Mouse (Mus musculus) adipocyte (in vitro differentiated cells): Measurements from ENCODE around the gene Coasy.

Experiments
- DNase-seq: peaks from one replicate; pipeline ENCODE4 v3.0.0-alpha.2; 2016; ENCODE audit warnings: low spot score

The Coasy gene

DNA sequence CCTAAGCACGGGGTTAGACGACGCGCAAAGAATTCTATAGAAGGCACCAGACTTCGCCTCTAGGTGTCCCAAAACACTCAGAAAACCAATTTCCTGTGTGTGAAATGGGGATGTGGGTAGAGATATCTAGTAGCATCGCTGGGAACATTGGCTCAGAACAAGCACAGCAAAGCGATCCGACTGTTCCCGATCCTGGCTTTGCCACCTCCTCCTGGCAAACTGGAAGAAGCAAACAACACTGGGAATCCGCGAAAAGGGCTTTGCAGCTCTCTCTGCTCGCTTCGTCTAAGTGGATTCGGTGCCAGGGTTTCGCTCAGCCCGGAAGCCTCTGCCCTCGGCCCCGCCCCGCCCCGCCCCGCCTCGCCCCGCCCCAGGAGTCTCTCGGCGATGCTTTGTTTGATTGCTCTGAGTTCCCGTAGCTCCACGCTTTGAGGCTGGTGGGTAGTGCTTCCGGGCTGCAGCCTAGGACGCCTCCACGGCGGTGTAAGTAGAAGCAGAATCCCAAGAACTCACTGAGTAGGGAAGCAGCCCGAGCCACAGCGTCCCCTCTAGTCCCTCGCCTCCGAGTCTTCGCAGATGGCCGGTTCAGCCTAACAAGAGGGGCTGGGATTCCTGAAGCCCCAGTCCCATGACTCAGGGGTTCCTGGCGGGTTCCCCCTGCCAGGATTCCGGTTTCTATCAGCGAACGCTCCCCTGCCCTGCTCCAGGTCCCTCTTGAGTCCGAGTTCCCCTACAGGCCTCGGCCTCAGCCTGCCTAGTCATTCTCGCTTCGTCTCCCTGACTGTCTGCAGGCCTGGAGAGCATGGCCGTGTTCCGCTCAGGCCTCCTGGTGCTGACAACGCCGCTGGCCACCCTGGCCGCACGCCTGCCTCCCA, at the start of gene Coasy:
Gene Coasy (plus strand): TSS at position 358 of the 875 bp plus-strand sequence.
- DNase-seq: peak; percentile 97

DNA sequence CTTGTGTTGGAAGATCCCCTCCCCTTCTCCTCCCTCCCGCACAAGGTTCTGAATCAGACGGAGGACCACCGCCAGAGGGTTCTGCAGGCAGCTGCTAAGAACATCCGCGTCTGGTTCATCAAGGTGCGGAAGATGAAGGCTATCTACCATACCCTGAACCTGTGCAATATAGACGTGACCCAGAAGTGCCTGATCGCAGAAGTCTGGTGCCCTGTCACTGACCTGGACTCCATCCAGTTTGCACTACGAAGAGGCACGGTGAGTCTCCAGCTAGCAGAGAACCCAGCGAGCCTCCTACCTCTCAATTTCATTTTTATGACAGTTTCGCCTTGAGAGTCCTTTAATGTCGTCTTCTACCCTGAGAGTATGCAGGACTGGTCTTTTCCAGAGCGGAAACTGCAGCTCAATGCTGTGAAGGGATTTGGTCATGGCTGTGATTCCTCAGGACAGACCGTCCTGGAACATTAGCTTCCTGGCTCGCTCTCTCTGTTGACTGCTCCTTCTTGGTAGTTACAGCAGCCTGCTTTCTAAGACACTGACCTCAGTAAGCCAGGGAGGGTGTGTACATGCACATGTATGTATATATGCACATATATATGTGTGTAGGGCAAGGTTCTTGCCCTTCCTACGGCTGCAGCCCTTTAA, 48.4 kb upstream of the Coasy start:
- no peak for DNase-seq

DNA sequence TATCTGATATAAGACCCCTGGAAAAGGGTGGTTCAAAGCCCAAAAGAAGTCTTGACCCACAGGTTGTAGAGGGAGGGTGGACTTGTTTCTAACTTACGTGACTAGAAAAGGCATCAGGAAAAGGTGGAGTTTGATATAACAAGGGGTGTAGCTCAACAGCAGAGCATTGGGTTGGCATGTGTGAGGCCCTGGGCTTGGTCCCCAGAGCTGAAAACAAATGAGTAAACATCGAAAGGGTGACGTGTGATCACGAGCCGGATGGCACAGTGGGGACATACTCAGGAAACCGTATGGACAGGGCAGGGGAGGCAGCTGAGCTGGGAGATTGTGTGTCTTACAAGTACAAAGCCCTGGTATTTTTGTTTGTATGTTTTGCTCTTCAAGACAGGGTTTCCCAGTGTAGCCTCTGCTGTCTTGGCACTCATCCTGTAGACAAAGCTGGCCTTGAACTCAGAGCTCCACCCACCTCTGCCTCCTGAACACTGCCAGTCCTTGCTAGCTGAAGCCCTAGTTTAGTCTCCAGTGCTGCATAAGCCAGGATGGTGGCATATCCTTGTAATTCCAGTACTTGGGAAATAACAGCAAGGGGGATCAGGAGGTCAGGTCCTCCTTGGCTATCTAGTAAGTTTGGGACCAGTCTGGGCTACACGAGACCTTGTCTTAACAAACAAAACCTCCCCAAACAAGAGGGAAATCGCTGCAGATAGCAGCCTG, 47.6 kb upstream of the Coasy start:
- peak; percentile 44 for DNase-seq

DNA sequence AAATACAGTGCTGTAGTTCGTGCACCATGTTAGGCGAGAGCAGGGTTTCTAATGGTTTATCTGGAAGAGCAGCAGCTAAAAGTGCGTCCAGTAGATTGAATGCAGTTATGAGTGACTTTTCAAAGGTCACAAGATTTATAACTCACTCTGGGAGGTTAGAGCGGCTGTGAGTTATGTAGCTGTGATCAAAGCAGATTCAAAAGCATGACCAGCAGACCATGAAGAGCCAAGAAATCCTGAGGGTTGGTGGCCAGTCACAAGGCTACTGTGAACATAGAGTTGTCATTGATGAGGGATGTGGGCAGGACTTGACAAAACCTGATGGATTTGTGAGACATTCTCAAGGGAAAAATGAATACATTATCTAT, 47.1 kb upstream of the Coasy start:
- no peak for DNase-seq

DNA sequence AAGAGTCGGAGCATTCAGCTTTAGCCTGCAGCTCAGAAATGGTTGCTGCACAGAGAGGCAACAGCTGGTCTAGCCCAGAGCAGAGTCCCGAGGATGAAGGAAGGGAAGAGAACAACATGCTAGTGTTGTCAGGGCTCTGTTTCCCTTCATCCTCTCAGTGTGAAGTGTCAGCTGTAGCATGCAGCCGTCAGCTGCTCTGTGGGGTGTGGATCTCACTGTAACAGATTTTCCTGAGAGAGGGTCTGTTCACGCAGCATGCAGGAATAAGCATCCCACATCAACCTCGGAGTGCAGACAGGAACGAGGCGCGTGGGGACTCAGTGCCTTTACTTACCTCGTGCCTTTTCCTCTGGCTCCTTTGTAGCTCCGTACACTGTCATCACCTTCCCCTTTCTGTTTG, 44.6 kb upstream of the Coasy start:
- no peak for DNase-seq

DNA sequence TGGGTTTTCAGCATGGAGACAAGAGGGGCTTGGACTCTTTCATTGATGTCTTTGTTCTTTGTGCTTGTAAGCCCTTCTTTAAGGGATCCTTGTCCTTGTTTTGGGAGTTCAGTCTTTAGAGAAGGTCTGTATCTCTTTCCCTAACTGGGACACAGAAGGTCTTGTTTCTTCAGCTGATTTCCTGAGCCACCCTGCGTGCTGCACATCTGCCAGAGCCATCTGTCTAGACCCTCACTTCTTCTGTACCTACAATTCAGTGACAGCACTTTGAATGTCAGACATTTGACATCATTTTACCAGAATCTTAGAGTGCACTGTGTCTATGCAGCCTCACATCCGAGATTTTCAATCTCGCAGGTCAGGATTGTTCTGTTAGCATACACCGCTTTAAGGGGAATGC, 36.5 kb upstream of the Coasy start:
- DNase-seq: no peak

DNA sequence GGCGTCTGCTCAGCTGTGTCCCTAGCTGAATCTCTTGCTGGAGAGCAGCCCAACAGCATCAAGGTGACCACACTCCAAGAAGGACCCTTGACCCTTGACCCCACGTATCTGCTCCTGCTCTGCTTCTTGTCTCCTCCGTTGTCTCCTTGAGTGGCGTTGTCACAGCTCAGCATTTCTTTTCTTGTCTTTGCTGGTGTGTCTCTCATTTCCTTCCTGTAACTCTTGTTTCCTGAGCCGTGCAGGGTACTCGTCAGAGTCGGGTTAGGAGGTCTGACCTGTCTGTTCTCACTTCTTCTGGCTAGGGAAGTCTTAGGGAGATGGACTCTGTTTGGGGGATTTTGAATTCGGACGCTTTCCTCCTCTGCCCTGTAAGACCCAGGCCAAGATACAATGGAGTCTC, 35.9 kb upstream of the Coasy start:
- no peak for DNase-seq

DNA sequence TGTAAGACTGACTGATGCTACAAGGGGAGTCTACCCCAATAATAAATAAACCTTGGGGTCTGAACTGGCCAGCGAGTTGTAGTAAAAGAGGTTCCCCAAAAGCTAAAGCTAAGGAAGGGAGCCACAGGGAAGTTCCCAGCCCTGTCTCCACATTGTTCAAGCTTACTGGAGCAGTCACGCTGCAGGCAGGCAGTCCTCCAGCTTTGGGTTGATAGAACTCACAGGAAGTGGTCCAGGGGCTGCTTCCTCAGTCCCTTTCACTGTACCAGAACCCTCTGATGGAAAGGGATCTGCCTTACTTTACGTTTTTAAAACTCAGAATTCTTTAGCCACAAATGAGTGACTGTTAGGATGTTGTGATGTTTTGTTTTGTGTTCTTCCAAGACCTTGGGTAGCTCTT, 34.9 kb upstream of the Coasy start:
- DNase-seq: no peak

DNA sequence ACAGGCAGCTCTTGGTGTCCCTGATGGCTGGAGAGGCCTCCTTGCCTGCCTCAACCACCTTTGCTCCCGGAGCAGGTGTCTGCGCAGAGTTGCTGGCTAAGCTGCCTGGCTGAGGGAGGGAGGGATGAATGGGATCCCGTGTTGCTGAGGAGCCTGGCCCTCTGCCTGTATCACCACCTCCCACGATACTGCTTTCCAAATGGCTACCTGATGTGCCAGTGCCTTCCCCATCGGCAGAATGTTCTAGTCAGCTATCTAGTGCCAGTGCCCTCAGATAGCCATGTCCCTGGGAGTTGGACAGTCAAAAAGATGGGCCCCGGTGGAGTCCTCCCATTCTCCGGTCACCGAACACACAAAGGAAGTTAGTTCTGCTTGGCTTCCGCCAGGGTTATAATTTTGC, 32.0 kb upstream of the Coasy start:
- DNase-seq: no peak

DNA sequence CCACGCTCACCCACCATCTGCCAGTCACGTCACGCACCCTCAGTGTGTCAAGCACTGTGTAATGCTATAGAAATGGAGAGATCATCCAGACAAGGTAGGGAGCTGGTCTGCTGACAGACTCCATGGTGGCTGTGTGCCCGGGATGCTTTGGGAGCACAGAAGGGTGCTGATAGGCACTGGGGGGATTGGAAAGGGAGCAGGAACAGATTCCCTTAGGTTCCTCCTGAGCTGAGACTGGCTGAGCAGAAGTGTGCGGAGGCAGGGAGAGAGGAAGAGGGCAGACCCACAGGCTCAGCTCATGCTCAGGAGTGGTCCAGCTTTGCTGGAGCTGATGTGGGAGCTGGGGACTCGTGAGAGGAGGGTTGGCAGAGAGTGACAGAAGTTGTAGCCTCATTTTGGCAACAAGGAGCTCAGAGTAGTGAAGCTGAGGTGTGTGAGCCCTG, 31.3 kb upstream of the Coasy start:
- DNase-seq: no peak

DNA sequence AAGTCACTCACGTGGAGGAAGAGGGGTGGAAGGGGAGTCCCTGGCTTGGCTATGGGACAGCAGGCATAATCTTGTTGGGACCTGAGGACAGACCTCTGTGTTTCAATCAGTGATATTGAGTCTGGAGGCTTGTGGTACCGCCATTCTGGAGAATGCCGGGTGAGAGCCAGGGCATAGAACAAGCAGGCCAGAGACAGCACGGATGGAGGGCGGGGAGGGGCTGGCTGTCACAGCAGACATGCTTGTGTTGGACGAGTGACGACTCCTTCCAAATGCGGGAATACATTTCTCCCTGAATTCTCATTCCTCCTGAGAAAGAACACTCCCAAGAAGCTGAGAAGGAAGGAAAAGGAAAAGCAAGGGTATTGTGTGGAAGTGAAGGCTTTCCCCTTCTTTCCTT, 30.7 kb upstream of the Coasy start:
- DNase-seq: no peak

DNA sequence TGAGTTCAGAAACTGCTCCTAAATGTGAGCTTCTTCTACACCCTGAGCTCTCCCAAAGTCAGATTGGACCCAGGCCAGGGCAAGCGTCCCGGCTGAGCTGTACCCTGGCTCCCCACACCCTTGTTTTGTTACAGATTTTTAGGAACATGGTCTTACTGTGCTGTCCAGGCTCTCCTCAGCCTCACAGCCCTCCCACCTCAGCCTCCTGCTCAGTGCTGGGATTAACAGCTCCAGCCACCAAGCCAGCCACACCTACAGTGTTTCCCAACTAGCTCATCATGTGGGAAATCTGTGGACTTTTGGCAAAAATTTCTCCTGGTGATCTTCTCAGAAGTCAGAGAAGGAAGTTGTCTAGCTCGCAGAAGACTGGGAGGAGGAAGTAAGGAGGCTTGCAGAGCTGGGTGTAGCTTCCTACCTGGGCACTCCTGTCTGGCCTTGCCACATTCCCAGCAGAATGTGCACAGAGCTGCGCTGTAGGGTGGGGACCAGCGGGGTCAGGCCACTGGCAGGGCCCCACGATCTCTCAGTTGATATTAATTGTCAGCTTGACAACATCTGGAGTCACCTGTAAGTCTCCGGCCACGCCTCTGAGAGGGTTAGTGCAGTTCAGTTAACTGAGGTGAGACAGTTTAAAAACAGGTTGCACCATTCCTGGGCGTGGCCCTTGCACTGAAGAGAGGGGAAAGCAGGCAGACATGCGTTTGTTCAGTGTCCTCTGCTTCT, 29.5 kb upstream of the Coasy start:
- peak; percentile 26 for DNase-seq

DNA sequence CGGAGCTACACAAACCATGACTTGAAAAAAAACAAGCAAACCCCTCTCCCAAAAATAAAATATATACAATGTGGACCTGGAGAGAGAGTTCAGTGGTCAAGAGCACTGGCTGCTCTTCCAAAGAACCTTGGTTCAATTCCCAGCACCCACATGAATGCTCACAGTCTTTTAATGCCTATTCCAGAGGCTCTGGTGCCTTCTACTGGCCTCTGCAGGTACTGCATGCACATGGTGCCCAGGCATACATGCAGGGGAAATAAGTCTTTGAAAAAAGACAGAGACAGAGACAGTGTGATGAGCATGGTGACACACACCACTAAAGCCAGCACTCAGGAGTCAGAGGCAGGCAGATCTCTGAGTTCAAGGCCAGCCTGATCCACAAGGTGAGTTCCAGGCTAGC, 28.4 kb upstream of the Coasy start:
- DNase-seq: peak; percentile 18

DNA sequence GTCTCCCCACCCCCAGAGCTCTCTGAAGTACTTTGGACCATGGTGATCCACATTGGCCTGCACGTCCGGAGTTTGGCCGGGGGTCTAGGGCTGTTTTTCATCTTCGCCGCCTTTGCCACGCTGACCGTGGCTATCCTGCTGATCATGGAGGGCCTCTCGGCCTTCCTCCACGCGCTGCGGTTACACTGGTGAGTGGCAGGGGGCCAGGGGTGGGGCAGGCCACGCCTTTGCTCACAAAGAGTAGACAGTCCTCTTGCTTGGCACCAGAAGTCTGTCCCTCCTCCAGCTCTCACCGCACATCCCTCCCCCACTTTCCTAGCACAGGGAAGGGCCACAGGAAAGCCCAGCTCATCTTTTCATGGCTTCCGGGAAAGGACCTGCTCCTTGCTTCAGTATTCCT, 26.9 kb upstream of the Coasy start:
- no peak for DNase-seq

DNA sequence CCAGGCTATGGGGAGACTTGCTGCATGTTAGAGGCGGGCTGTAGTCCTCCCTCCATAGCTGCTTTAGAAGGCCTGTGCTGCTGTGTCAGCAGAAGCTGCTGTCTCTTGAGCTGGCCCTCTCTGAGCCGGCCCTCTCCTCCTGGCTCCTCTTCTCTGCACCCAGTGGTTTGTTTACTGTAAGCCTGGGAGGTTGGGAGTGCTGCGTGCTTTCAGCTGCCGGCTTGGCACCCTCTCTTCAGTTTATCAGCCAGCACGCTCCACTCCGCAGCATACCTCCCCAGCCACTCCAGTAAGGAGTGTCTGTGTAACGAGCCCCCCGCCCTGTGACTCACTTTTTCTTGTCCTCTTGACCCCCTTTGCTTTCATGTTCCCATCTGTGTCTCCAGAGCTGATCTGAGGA, 25.5 kb upstream of the Coasy start:
- peak; percentile 42 for DNase-seq

DNA sequence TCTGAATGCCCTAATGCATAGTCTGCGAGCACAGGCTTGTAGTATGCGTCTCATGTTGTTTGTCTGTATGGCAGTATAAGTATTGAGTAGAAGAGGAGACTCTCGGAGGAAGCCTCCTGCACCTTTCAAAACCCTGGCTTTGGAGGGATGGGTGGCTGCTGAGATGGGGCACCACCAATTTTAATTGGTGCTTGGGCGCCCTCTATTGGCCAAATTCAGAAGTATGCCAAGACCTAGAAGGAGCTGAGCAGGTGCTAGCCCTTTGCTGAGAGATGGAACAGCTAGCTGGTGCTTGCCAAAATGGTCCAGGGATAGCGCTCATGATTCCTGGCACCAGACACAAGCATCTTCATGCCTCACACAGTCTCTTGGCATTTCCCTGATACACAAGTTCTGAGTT, 24.5 kb upstream of the Coasy start:
- DNase-seq: peak; percentile 86

DNA sequence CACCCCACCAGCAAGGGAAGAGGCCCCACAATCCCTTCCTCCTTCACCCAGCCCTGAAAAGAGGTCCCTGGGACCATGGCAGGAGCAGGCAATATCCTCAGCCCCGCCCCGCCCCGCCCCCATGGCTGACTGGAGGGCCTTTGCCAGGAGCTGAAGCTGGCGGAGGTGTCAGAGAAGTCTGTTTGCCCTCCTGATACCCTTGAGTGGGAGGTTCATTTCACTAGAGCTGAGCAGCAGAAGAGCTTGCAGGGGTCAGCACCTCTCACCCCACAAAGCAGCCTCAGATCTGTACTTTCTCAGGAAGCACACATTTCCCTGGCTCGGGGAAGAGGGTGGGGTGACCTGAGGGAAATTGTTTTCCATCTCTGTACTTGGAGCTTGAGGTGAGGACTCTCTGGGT, 23.6 kb upstream of the Coasy start:
- DNase-seq: no peak

DNA sequence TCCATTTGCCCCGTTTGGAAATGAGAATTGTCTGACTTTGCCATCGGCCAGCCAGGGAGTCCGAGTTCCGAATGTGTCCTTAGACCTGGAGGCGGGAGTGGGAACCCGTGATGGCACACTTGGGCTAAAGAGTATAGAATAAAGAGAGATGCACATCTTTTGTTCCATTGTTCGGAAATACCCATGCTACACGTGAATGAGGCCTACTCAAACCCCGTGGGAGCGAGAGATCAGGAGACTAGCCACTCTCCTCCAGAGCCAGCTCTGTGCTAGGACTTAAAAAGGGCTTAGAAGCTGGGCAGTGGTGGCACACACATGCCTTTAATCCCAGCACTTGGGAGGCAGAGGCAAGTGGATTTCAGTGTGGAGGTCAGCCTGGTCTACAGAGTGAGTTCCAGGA, 22.9 kb upstream of the Coasy start:
- DNase-seq: no peak

DNA sequence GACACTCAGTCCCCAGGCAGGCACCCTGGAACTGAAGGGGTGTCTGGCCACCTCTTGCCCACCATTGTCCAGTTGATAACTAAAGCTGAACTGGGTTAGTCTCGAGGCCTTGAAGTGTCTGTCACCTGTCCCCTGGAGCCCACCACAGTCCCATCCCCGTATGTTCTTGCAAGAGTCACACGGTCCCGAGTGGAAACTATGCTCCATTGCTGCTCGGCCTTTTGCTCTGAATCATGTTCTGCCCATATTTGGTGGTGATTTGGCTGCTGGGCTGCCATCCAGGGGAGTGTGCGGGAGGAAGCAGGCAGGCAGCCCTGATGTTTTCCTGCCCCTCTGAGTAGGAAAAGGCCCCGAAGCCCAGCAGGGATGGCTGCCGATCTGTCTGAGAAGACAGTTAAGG, 22.2 kb upstream of the Coasy start:
- DNase-seq: peak; percentile 83

DNA sequence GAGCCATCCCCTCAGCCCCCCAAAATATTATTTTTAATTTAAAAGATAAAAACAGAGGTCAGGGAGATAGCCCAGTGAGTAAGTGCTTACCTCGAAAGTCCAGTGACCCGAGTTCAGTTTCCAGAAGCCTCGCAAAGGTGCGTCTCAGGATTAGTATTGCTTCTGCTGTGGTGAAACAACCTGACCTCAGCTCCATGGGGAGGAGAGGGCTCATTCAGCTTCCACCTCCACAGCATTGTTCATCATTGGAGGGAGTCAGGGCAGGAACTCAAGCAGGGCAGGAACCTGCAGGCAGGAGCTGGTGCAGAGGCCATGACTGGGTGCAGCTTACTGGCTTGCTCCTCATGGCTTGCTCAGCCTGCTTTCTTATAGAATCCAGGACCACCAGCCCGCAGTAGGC, 21.3 kb upstream of the Coasy start:
- DNase-seq: no peak

DNA sequence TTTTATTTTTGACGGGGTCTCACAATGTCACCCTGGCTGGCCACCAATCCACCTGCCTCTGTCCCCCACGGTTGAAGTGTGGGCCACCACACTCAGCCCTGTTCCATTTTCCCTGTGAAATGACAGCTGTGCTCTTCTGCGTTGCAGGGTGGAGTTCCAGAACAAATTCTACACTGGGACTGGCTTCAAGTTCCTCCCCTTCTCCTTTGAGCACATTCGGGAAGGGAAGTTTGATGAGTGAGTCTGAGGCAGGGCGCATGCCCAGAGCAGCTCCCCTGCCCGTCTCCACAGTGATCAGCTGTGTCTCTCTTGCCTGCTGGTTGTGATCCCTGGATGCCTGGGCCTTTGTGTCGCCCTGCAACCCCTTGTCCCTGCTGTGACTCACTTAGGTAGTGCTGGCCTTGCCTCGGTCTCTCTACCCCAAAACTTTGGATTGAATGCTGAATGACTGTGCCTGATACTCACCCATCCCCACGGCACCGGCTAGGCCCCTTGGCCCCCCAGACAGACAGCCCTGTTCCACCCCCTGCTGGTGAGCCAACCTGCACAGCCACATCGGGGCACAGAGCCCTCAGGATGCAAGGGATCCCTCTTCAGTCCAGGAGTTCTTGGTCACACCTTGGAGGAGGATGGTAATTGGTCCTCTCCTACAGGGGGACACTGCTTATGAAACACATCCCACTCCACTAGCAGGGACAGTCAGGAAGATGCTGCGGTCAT, 20.0 kb upstream of the Coasy start:
- DNase-seq: peak; percentile 34
